Mouse (Mus musculus) kidney, postnatal 36 days (tissue): Measurements from ENCODE around the gene Nfic.

Experiments
- DNase-seq, 2 experiments: peaks; one replicate each; pipeline ENCODE4 v3.0.0; 2021 to 2022; ENCODE audit warnings: mixed read lengths in 2 of 2

Nfic gene

GRCm38 (mm10) chr10:81429092-81429491 is 26.3 kb downstream of the Nfic start:
- peak in 1 of 2 experiments; percentile 8 for DNase-seq

GRCm38 (mm10) chr10:81428507-81428870 is 26.9 kb downstream of the Nfic start:
- no peak for DNase-seq

- DNase-seq = peak in 1 of 2 experiments; percentile 16
These were observed 27.5 kb downstream of the Nfic start for GRCm38 (mm10) chr10:81427804-81428506.

- no peak for DNase-seq
These were observed 28.1 kb downstream of the Nfic start for GRCm38 (mm10) chr10:81427327-81427726.

- DNase-seq = peak; percentile 85 to 89
These were observed 28.5 kb downstream of the Nfic start for GRCm38 (mm10) chr10:81426897-81427296.

GRCm38 (mm10) chr10:81426081-81426671 is 29.3 kb downstream of the Nfic start:
- DNase-seq = peak; percentile 40 to 62

- peak; percentile 62 to 71 for DNase-seq
These were observed 30.1 kb downstream of the Nfic start for GRCm38 (mm10) chr10:81425236-81425850.

GRCm38 (mm10) chr10:81424246-81425051 is 31.0 kb downstream of the Nfic start:
- peak; percentile 88 to 90 for DNase-seq

GRCm38 (mm10) chr10:81423476-81424245 is 31.8 kb downstream of the Nfic start:
- peak; percentile 2 to 7 for DNase-seq

GRCm38 (mm10) chr10:81422661-81423217 is 32.7 kb downstream of the Nfic start:
- DNase-seq = peak in 1 of 2 experiments; percentile 5

GRCm38 (mm10) chr10:81422191-81422590 is 33.2 kb downstream of the Nfic start:
- peak in 1 of 2 experiments; percentile 12 for DNase-seq

GRCm38 (mm10) chr10:81421797-81422100 is 33.7 kb downstream of the Nfic start:
- peak in 1 of 2 experiments; percentile 22 for DNase-seq

GRCm38 (mm10) chr10:81421041-81421796 is 34.2 kb downstream of the Nfic start:
- DNase-seq = peak in 1 of 2 experiments; percentile 2

- DNase-seq = peak in 1 of 2 experiments; percentile 27
These were observed 35.2 kb downstream of the Nfic start for GRCm38 (mm10) chr10:81420191-81420767.

- peak in 1 of 2 experiments; percentile 16 for DNase-seq
These were observed 36.1 kb downstream of the Nfic start for GRCm38 (mm10) chr10:81419111-81419928.

GRCm38 (mm10) chr10:81418216-81419070 is 37.0 kb downstream of the Nfic start:
- DNase-seq = peak in 1 of 2 experiments; percentile 18

GRCm38 (mm10) chr10:81417227-81418215 is 37.9 kb downstream of the Nfic start:
- peak in 1 of 2 experiments; percentile 25 for DNase-seq
